Mouse (Mus musculus) liver, embryonic 11.5 days (tissue): ENCODE results near the gene Klhdc9. TPM values are rescaled to one million over a fixed set of nuclear protein-coding genes. Genes with fewer than 3 reads are reported as not detected.

Experiments used
- ATAC-seq: fragments of 200-750 bp; cut with Nextera tagmentation; replicated peaks from 2 replicates; pipeline ENCODE4 v1.8.0; 2017; ENCODE audit warnings: moderate number of reproducible peaks, mild to moderate bottlenecking, moderate TSS enrichment, moderate library complexity; ENCODE audit not compliant: low FRiP score
- DNase-seq: peaks from one replicate; pipeline ENCODE4 v3.0.0-alpha.2; 2017; ENCODE audit warnings: low spot score
- H3K27ac ChIP-seq: fragments of 300-500 bp; sonication (generic); 2 replicates; pipeline ENCODE4 v1.5.1; 2014; ENCODE audit warnings: mild to moderate bottlenecking, low read depth, low read length, control low read depth
- H3K27me3 ChIP-seq: fragments of 300-500 bp; sonication (generic); replicated peaks from 2 replicates; pipeline ENCODE4 v1.6.1; 2014; ENCODE audit warnings: low read length, mixed read lengths; ENCODE audit not compliant: control insufficient read depth, insufficient read depth
- H3K36me3 ChIP-seq: fragments of 300-500 bp; sonication (generic); 2 replicates; pipeline ENCODE4 v1.6.1; 2014; ENCODE audit warnings: mild to moderate bottlenecking, low read length, moderate library complexity, mixed read lengths; ENCODE audit not compliant: control insufficient read depth, insufficient read depth
- H3K4me1 ChIP-seq: fragments of 300-500 bp; sonication (generic); replicated peaks from 2 replicates; pipeline ENCODE4 v1.6.1; 2014; ENCODE audit warnings: low read length, mixed read lengths; ENCODE audit not compliant: control insufficient read depth, insufficient read depth
- H3K4me2 ChIP-seq: fragments of 300-500 bp; sonication (generic); 2 replicates; pipeline ENCODE4 v1.6.1; 2014; ENCODE audit warnings: mild to moderate bottlenecking, control low read depth, moderate library complexity
- H3K4me3 ChIP-seq: fragments of 300-500 bp; sonication (generic); 2 replicates; pipeline ENCODE4 v1.5.1; 2014; ENCODE audit warnings: low read depth, low read length, control low read depth
- H3K9ac ChIP-seq: fragments of 300-500 bp; sonication (generic); 2 replicates; pipeline ENCODE4 v1.6.1; 2014; ENCODE audit warnings: low read depth, low read length, control low read depth
- H3K9me3 ChIP-seq: fragments of 300-500 bp; sonication (generic); 2 replicates; pipeline ENCODE4 v1.6.1; 2016; ENCODE audit warnings: low read length, inconsistent platforms, mixed read lengths; ENCODE audit not compliant: control insufficient read depth
- WGBS: fragments of 180-500 bp; shearing (Covaris S2); extraction: QIAGEN DNeasy Blood & Tissue Kit; methylation state at CpG from one replicate; pipeline ENCODE4 v1.1.7; 2014; 5-methylcytosine and 5-hydroxymethylcytosine counted together
- polyA plus RNA-seq: library from polyadenylated mRNA; unstranded; fragments of >200 nt; fragmentation: Nextera tagmentation; extraction: Ambion mirVana; gene quantifications from 2 replicates; pipeline ENCODE4 v1.2.1, GENCODE M21; 2014

Gene Klhdc9
- polyA plus RNA-seq: 0.66 and 0.77 TPM in 2 replicates

- no peaks in the 10 kb centered on the region for H3K27me3 ChIP-seq
- H3K4me3 ChIP-seq: peak within 1 kb of the TSS; percentile 54
- no peaks in the 10 kb centered on the region for H3K9me3 ChIP-seq
- H3K4me2 ChIP-seq: peak within 1 kb of the TSS; percentile 91
- peaks cover 11% of the 10 kb centered on the region for H3K4me1 ChIP-seq
- 0 out of 2 replicates have a peak within 1 kb of the TSS, but pooled peaks have one; percentile 4 for H3K27ac ChIP-seq
- peak within 1 kb of the TSS; percentile 59 for H3K9ac ChIP-seq
- ATAC-seq (peak; percentile 90), DNase-seq (peak; percentile 81)
- H3K36me3 ChIP-seq: peaks cover 13% of the 10 kb centered on the region; the same call in 1 of the 2 replicates
- WGBS: 2% methylated on average over 21 of the region's 21 CpGs
Observed at GRCm38 (mm10) chr1:171360656-171361055, at the start of gene Klhdc9. Gene Klhdc9 (minus strand): TSS chr1:171360798.

GRCm38 (mm10) chr1:171410231-171410630 lies 49.6 kb upstream of the Klhdc9 start:
- Histone ChIP-seq H3K4me1 (peaks cover 18% of the 10 kb centered on the region), H3K9me3 (no peaks in the 10 kb centered on the region), H3K4me3 (no peak overlapping the region), H3K36me3 (0 out of 2 replicates have a peak, but pooled peaks cover 2% of the 10 kb centered on the region), H3K27ac (no peak overlapping the region), H3K27me3 (no peaks in the 10 kb centered on the region), H3K4me2 (no peak overlapping the region), H3K9ac (no peak overlapping the region)
- ATAC-seq (no peak), DNase-seq (no peak)
- WGBS: 75% methylated on average over 1 of the region's 1 CpGs

DNA sequence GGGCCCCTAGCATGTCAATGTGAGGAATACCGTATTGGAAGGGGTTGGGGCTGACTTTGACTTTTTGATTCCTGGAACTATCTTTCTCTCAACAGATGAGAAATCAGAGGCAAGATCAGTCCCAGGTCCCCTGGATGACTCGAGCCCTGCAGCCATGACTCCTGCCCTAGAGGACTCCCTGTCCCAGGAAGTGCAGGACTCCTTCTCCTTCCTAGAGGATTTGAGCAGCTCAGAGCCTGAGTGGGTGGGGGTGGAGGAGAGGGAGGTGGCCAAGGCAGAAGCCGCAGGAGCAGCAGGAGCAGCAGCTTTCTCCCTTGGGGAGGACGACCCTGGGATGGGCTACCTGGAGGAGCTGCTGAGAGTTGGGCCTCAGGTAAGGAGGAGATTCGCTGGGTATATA lies 46.7 kb upstream of the Klhdc9 start:
- H3K4me3 ChIP-seq: no peak overlapping the region
- no peak overlapping the region for H3K4me2 ChIP-seq
- no peak overlapping the region for H3K27ac ChIP-seq
- 81% methylated on average over 5 of the region's 5 CpGs for WGBS
- H3K9me3 ChIP-seq: no peaks in the 10 kb centered on the region
- H3K36me3 ChIP-seq: no peaks in the 10 kb centered on the region
- no peak for DNase-seq
- H3K27me3 ChIP-seq: no peaks in the 10 kb centered on the region
- H3K4me1 ChIP-seq: no peaks in the 10 kb centered on the region
- no peak for ATAC-seq
- no peak overlapping the region for H3K9ac ChIP-seq

DNA sequence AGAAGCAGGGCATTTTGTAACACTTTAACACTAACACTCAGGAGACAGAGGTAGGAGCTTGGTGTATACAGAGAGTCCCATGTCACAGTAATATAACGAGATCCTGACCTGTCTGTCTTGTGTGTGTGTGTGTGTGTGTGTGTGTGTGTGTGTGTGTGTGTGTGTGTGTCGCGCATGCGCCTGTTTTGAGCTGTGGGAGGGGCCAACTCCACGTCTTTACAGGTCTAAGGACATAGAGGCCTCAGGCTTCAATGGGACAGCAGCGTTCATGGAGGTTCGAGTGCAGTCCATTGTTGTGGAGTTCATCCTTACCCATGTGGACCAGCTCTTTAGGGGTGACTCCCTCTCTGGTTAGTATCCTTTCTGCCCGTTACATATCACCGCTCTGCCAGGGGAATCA lies 42.4 kb upstream of the Klhdc9 start:
- WGBS: 82% methylated on average over 7 of the region's 9 CpGs
- DNase-seq (no peak), ATAC-seq (no peak)
- Histone ChIP-seq H3K9ac (no peak overlapping the region), H3K36me3 (no peaks in the 10 kb centered on the region), H3K27ac (no peak overlapping the region), H3K4me1 (no peaks in the 10 kb centered on the region), H3K4me2 (no peak overlapping the region), H3K4me3 (no peak overlapping the region), H3K27me3 (no peaks in the 10 kb centered on the region), H3K9me3 (no peaks in the 10 kb centered on the region)

DNA sequence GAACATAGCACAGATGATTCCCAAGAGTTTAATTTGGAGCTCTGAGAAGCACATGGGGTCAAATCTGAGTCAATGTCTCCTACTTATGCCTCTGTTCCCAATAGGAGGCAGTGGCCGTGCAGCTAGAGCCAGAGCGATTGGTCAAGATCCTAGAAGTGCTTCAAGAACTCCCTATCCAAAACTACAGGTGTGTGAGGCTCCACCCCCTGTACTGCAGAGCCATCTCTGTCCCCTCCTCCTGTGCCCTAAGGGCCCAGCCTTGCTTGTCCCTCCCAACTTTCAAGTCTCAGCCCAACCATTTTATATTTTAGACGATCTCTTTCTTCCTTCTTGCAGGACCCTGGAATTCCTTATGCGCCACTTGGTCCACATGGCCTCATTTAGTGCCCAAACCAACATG lies 41.2 kb upstream of the Klhdc9 start:
- no peaks in the 10 kb centered on the region for H3K4me1 ChIP-seq
- no peaks in the 10 kb centered on the region for H3K27me3 ChIP-seq
- no peaks in the 10 kb centered on the region for H3K9me3 ChIP-seq
- ATAC-seq (no peak), DNase-seq (no peak)
- WGBS: 75% methylated on average over 4 of the region's 4 CpGs
- H3K27ac ChIP-seq: no peak overlapping the region
- no peak overlapping the region for H3K4me2 ChIP-seq
- no peak overlapping the region for H3K9ac ChIP-seq
- H3K36me3 ChIP-seq: no peaks in the 10 kb centered on the region
- no peak overlapping the region for H3K4me3 ChIP-seq

GRCm38 (mm10) chr1:171390101-171390500 lies 29.5 kb upstream of the Klhdc9 start:
- Histone ChIP-seq H3K4me2 (peak overlapping the region; percentile 61), H3K9me3 (no peaks in the 10 kb centered on the region), H3K36me3 (no peaks in the 10 kb centered on the region), H3K4me1 (no peaks in the 10 kb centered on the region; the same call in none of the 2 replicates), H3K27me3 (no peaks in the 10 kb centered on the region), H3K27ac (no peak overlapping the region), H3K9ac (no peak overlapping the region; the same call in 1 of the 2 replicates), H3K4me3 (peak overlapping the region; percentile 35)
- WGBS: 46% methylated on average over 4 of the region's 4 CpGs
- peak; percentile 46; the same call in 1 of the 2 replicates for ATAC-seq
- no peak for DNase-seq

GRCm38 (mm10) chr1:171388376-171389102 lies 27.9 kb upstream of the Klhdc9 start, which contains the start of gene Arhgap30:
Gene Arhgap30 (plus strand): TSS chr1:171388954.
- H3K36me3 ChIP-seq: no peaks in the 10 kb centered on the region
- H3K27ac ChIP-seq: no peak within 1 kb of the TSS
- no peaks in the 10 kb centered on the region for H3K27me3 ChIP-seq
- no peaks in the 10 kb centered on the region for H3K9me3 ChIP-seq
- ATAC-seq (peak; percentile 55), DNase-seq (no peak)
- 49% methylated on average over 15 of the region's 15 CpGs for WGBS
- H3K9ac ChIP-seq: peak within 1 kb of the TSS; percentile 43
- no peaks in the 10 kb centered on the region; the same call in none of the 2 replicates for H3K4me1 ChIP-seq
- H3K4me2 ChIP-seq: peak within 1 kb of the TSS; percentile 61
- peak within 1 kb of the TSS; percentile 35 for H3K4me3 ChIP-seq

DNA sequence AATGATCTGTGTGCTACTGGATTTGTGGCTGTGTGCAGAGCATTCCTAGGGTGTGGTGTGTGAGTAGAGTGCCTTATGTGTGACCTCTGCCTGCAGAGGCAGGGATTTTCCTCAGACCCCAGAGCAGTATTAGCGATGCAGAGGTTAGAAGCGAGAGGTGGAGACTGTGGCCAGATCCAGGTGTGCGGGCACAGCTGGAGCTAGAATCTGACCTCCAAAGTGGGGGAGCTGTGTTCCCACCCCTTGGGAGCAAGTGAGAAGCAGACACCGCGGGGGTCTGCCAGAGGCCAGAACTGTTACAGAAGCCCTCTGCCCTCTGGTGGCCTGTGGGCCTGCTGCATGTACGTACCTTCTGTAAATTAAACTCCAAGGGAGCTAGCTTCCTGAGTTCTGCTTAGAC lies 26.5 kb upstream of the Klhdc9 start:
- WGBS: 28% methylated on average over 6 of the region's 6 CpGs
- H3K9ac ChIP-seq: no peak overlapping the region
- DNase-seq: no peak
- H3K27me3 ChIP-seq: 0 out of 2 replicates have a peak, but pooled peaks cover 3% of the 10 kb centered on the region
- no peak overlapping the region for H3K4me2 ChIP-seq
- H3K4me3 ChIP-seq: no peak overlapping the region
- no peaks in the 10 kb centered on the region; the same call in none of the 2 replicates for H3K4me1 ChIP-seq
- no peak for ATAC-seq
- H3K36me3 ChIP-seq: no peaks in the 10 kb centered on the region
- no peaks in the 10 kb centered on the region for H3K9me3 ChIP-seq
- H3K27ac ChIP-seq: no peak overlapping the region

DNA sequence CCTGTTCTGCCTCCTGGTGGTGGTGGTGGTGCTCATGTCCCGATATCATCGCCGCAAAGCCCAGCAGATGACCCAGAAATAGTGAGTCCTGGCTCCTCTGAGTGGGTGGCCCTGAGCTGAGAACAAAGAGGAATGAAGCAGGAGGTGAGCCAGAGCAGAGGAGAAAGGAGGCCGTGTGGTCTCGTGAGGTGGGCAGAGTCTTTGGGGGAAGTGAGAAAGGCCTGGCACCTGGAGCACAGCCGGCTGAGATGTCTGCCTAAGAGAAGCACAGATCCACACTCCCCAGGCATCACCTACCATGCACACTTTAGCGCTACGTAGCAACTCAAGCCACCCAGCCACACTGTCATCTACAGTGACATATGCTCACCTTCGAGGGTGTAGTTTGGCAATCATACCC lies 24.6 kb upstream of the Klhdc9 start:
- WGBS: 60% methylated on average over 9 of the region's 9 CpGs
- Histone ChIP-seq H3K9me3 (no peaks in the 10 kb centered on the region), H3K36me3 (no peaks in the 10 kb centered on the region), H3K27ac (no peak overlapping the region), H3K4me3 (no peak overlapping the region), H3K9ac (no peak overlapping the region), H3K4me1 (no peaks in the 10 kb centered on the region; the same call in none of the 2 replicates), H3K4me2 (no peak overlapping the region), H3K27me3 (peaks cover 11% of the 10 kb centered on the region)
- no peak for DNase-seq
- no peak for ATAC-seq
